Mouse (Mus musculus) liver, embryonic 12.5 days (tissue): ENCODE results near the gene Pibf1. TPM values are rescaled to one million over a fixed set of nuclear protein-coding genes. Genes with fewer than 3 reads are reported as not detected.

Experiments used
- ATAC-seq: fragments of 200-750 bp; cut with Nextera tagmentation; 2 replicates; pipeline ENCODE4 v1.8.0; 2017; ENCODE audit warnings: moderate number of reproducible peaks, mild to moderate bottlenecking, moderate library complexity
- H3K27ac ChIP-seq: fragments of 300-500 bp; sonication (generic); 2 replicates; pipeline ENCODE4 v1.5.1; 2016; ENCODE audit warnings: mild to moderate bottlenecking
- H3K27me3 ChIP-seq: fragments of 300-500 bp; sonication (generic); replicated peaks from 2 replicates; pipeline ENCODE4 v1.6.1; 2016; ENCODE audit warnings: mild to moderate bottlenecking, moderate library complexity
- H3K36me3 ChIP-seq: fragments of 300-500 bp; sonication (generic); 2 replicates; pipeline ENCODE4 v1.6.1; 2016; ENCODE audit warnings: mild to moderate bottlenecking, moderate library complexity
- H3K4me1 ChIP-seq: fragments of 300-500 bp; sonication (generic); 2 replicates; pipeline ENCODE4 v1.6.1; 2016
- H3K4me2 ChIP-seq: fragments of 300-500 bp; sonication (generic); 2 replicates; pipeline ENCODE4 v1.6.1; 2016; ENCODE audit warnings: mild to moderate bottlenecking, moderate library complexity
- H3K4me3 ChIP-seq: fragments of 300-500 bp; sonication (generic); 2 replicates; pipeline ENCODE4 v1.5.1; 2016; ENCODE audit warnings: mild to moderate bottlenecking, moderate library complexity
- H3K9ac ChIP-seq: fragments of 300-500 bp; sonication (generic); 2 replicates; pipeline ENCODE4 v1.6.1; 2016; ENCODE audit warnings: mild to moderate bottlenecking, moderate library complexity
- H3K9me3 ChIP-seq: fragments of 300-500 bp; sonication (generic); replicated peaks from 2 replicates; pipeline ENCODE4 v1.6.1; 2016; ENCODE audit warnings: mild to moderate bottlenecking, moderate library complexity
- WGBS: fragments of 180-500 bp; shearing (Covaris S2); methylation state at CpG from one replicate; pipeline ENCODE4 v1.1.7; 2016; ENCODE audit not compliant: insufficient replicate concordance; 5-methylcytosine and 5-hydroxymethylcytosine counted together
- polyA plus RNA-seq: library from polyadenylated mRNA; unstranded; fragments of >200 nt; fragmentation: Nextera tagmentation; extraction: Ambion mirVana; gene quantifications from 2 replicates; pipeline ENCODE4 v1.2.1, GENCODE M21; 2016

Pibf1 gene
- polyA plus RNA-seq, 1 experiment from 2014 or later, result 11.1 TPM

- no peaks in the 10 kb centered on the region for H3K36me3 ChIP-seq
- 46% methylated on average over 9 of the region's 9 CpGs for WGBS
- no peak overlapping the region for H3K9ac ChIP-seq
- H3K9me3 ChIP-seq, result no peaks in the 10 kb centered on the region
- no peak overlapping the region for H3K4me3 ChIP-seq
- peaks cover 5% of the 10 kb centered on the region; the same call in 1 of the 2 replicates for H3K27me3 ChIP-seq
- H3K27ac ChIP-seq, result no peak overlapping the region
- no peak for ATAC-seq
- no peaks in the 10 kb centered on the region for H3K4me1 ChIP-seq
- H3K4me2 ChIP-seq, result no peak overlapping the region
Measured at GRCm38 (mm10) chr14:99278312-99278711, 179.1 kb downstream of the Pibf1 start.

- Histone ChIP-seq H3K27me3 (peaks cover 5% of the 10 kb centered on the region; the same call in 1 of the 2 replicates), H3K9ac (no peak overlapping the region), H3K4me2 (no peak overlapping the region), H3K9me3 (no peaks in the 10 kb centered on the region), H3K36me3 (no peaks in the 10 kb centered on the region), H3K27ac (no peak overlapping the region), H3K4me1 (no peaks in the 10 kb centered on the region), H3K4me3 (no peak overlapping the region)
- ATAC-seq, result peak; percentile 40; the same call in 1 of the 2 replicates
- 36% methylated on average over 12 of the region's 12 CpGs for WGBS
Measured at GRCm38 (mm10) chr14:99278763-99279486, 179.7 kb downstream of the Pibf1 start.

- Histone ChIP-seq H3K27ac (no peak overlapping the region), H3K9ac (no peak overlapping the region), H3K4me1 (peaks cover 3% of the 10 kb centered on the region; the same call in 1 of the 2 replicates), H3K9me3 (no peaks in the 10 kb centered on the region), H3K36me3 (no peaks in the 10 kb centered on the region), H3K4me2 (no peak overlapping the region), H3K27me3 (peaks cover 5% of the 10 kb centered on the region; the same call in 1 of the 2 replicates), H3K4me3 (no peak overlapping the region)
- WGBS, result 56% methylated on average over 5 of the region's 5 CpGs
- no peak for ATAC-seq
Measured at GRCm38 (mm10) chr14:99280399-99280798, 181.2 kb downstream of the Pibf1 start.

- Histone ChIP-seq H3K4me3 (no peak overlapping the region), H3K9me3 (no peaks in the 10 kb centered on the region), H3K4me1 (peaks cover 6% of the 10 kb centered on the region; the same call in 1 of the 2 replicates), H3K27ac (no peak overlapping the region), H3K36me3 (no peaks in the 10 kb centered on the region), H3K27me3 (peaks cover 5% of the 10 kb centered on the region; the same call in 1 of the 2 replicates), H3K4me2 (no peak overlapping the region), H3K9ac (no peak overlapping the region)
- no peak for ATAC-seq
- WGBS, result 44% methylated on average over 5 of the region's 5 CpGs
Measured at GRCm38 (mm10) chr14:99280825-99281433, 181.7 kb downstream of the Pibf1 start.

- Histone ChIP-seq H3K9ac (no peak overlapping the region), H3K9me3 (no peaks in the 10 kb centered on the region), H3K4me2 (no peak overlapping the region), H3K36me3 (no peaks in the 10 kb centered on the region), H3K4me1 (peaks cover 6% of the 10 kb centered on the region; the same call in 1 of the 2 replicates), H3K27me3 (no peaks in the 10 kb centered on the region), H3K27ac (no peak overlapping the region), H3K4me3 (no peak overlapping the region)
- ATAC-seq, result no peak
- 69% methylated on average over 4 of the region's 4 CpGs for WGBS
Measured at GRCm38 (mm10) chr14:99285486-99285885, 186.3 kb downstream of the Pibf1 start.

GRCm38 (mm10) chr14:99292176-99292575 is 193.0 kb downstream of the Pibf1 start:
- Histone ChIP-seq H3K27me3 (peaks cover 19% of the 10 kb centered on the region), H3K4me1 (no peaks in the 10 kb centered on the region), H3K36me3 (no peaks in the 10 kb centered on the region), H3K4me2 (no peak overlapping the region), H3K9me3 (no peaks in the 10 kb centered on the region), H3K27ac (no peak overlapping the region), H3K4me3 (no peak overlapping the region), H3K9ac (no peak overlapping the region)
- WGBS, result 82% methylated on average over 5 of the region's 5 CpGs
- ATAC-seq, result no peak

GRCm38 (mm10) chr14:99294424-99294823 is 195.2 kb downstream of the Pibf1 start:
- Histone ChIP-seq H3K4me2 (no peak overlapping the region), H3K9ac (no peak overlapping the region), H3K4me1 (peaks cover 16% of the 10 kb centered on the region), H3K27ac (no peak overlapping the region), H3K9me3 (no peaks in the 10 kb centered on the region), H3K4me3 (no peak overlapping the region), H3K36me3 (no peaks in the 10 kb centered on the region), H3K27me3 (peaks cover 40% of the 10 kb centered on the region)
- ATAC-seq, result no peak
- WGBS, result 75% methylated on average over 8 of the region's 8 CpGs

- peaks cover 54% of the 10 kb centered on the region for H3K27me3 ChIP-seq
- H3K4me1 ChIP-seq, result peaks cover 22% of the 10 kb centered on the region
- no peak overlapping the region for H3K9ac ChIP-seq
- H3K4me3 ChIP-seq, result no peak overlapping the region
- no peak overlapping the region for H3K27ac ChIP-seq
- WGBS, result 45% methylated on average over 15 of the region's 15 CpGs
- no peaks in the 10 kb centered on the region for H3K9me3 ChIP-seq
- H3K36me3 ChIP-seq, result no peaks in the 10 kb centered on the region
- H3K4me2 ChIP-seq, result no peak overlapping the region
- ATAC-seq, result no peak
Measured at GRCm38 (mm10) chr14:99295606-99296341, 196.6 kb downstream of the Pibf1 start.

- H3K36me3 ChIP-seq, result no peaks in the 10 kb centered on the region
- under 1% methylated on average over 66 of the region's 67 CpGs for WGBS
- ATAC-seq, result peak; percentile 99
- H3K27ac ChIP-seq, result peak within 1 kb of the TSS; percentile 23; the same call in 1 of the 2 replicates
- peaks cover 68% of the 10 kb centered on the region for H3K27me3 ChIP-seq
- peak within 1 kb of the TSS; percentile 67 for H3K4me3 ChIP-seq
- H3K4me1 ChIP-seq, result peaks cover 22% of the 10 kb centered on the region
- H3K9me3 ChIP-seq, result no peaks in the 10 kb centered on the region
- peak within 1 kb of the TSS; percentile 72 for H3K9ac ChIP-seq
- H3K4me2 ChIP-seq, result peak within 1 kb of the TSS; percentile 99
Measured at GRCm38 (mm10) chr14:99298385-99299021, 199.3 kb downstream of the Pibf1 start, which contains the start of gene Klf5. Gene Klf5, plus strand, starts transcription at chr14:99298691.

- H3K4me1 ChIP-seq, result peaks cover 22% of the 10 kb centered on the region
- ATAC-seq, result peak; percentile 49
- peak overlapping the region; percentile 99 for H3K4me2 ChIP-seq
- peaks cover 66% of the 10 kb centered on the region for H3K27me3 ChIP-seq
- WGBS, result 3% methylated on average over 60 of the region's 60 CpGs
- no peaks in the 10 kb centered on the region for H3K36me3 ChIP-seq
- H3K9ac ChIP-seq, result peak overlapping the region; percentile 72
- peak overlapping the region; percentile 67 for H3K4me3 ChIP-seq
- no peaks in the 10 kb centered on the region for H3K9me3 ChIP-seq
- H3K27ac ChIP-seq, result peak overlapping the region; percentile 23; the same call in 1 of the 2 replicates
Measured at GRCm38 (mm10) chr14:99299022-99299481, 199.8 kb downstream of the Pibf1 start.

- H3K36me3 ChIP-seq, result no peaks in the 10 kb centered on the region
- 10% methylated on average over 21 of the region's 21 CpGs for WGBS
- H3K27ac ChIP-seq, result no peak overlapping the region
- peak overlapping the region; percentile 67 for H3K4me3 ChIP-seq
- peaks cover 59% of the 10 kb centered on the region for H3K27me3 ChIP-seq
- H3K4me2 ChIP-seq, result peak overlapping the region; percentile 99
- H3K4me1 ChIP-seq, result peaks cover 22% of the 10 kb centered on the region
- H3K9me3 ChIP-seq, result no peaks in the 10 kb centered on the region
- ATAC-seq, result no peak
- H3K9ac ChIP-seq, result peak overlapping the region; percentile 72; the same call in 1 of the 2 replicates
Measured at GRCm38 (mm10) chr14:99299701-99300191, 200.5 kb downstream of the Pibf1 start.
